Mouse (Mus musculus): ENCODE data around the gene Ajap1.

Ajap1 gene

GRCm38 (mm10) chr4:153340887-153341286, 141.7 kb downstream of the Ajap1 start:
- no peak for DNase-seq

- DNase-seq = no peak
Measured at GRCm38 (mm10) chr4:153335301-153335799, 147.3 kb downstream of the Ajap1 start.

- DNase-seq = no peak
Measured at GRCm38 (mm10) chr4:153327809-153328208, 154.8 kb downstream of the Ajap1 start.
